Mouse (Mus musculus): ENCODE results near the gene Prelid3b.

Gene Prelid3b

GRCm38 (mm10) chr2:174459365-174459764 is 13.5 kb downstream of the Prelid3b start:
- no peak for DNase-seq

GRCm38 (mm10) chr2:174453681-174454080 is 19.2 kb downstream of the Prelid3b start:
- DNase-seq, result no peak

- no peak for DNase-seq
Measured at GRCm38 (mm10) chr2:174450353-174450752, 22.5 kb downstream of the Prelid3b start, which contains the start of gene Tubb1. TSS of gene Tubb1 (plus strand) at chr2:174450695.

- DNase-seq, result no peak
Measured at GRCm38 (mm10) chr2:174448405-174448804, 24.5 kb downstream of the Prelid3b start.

GRCm38 (mm10) chr2:174446905-174447304 is 26.0 kb downstream of the Prelid3b start:
- no peak for DNase-seq

- DNase-seq, result no peak
Measured at GRCm38 (mm10) chr2:174446492-174446891, 26.4 kb downstream of the Prelid3b start.

- DNase-seq, result no peak
Measured at GRCm38 (mm10) chr2:174445018-174445417, 27.9 kb downstream of the Prelid3b start.

- no peak for DNase-seq
Measured at GRCm38 (mm10) chr2:174444359-174444758, 28.5 kb downstream of the Prelid3b start.

- DNase-seq, result no peak
Measured at GRCm38 (mm10) chr2:174443046-174443445, 29.8 kb downstream of the Prelid3b start.

GRCm38 (mm10) chr2:174442460-174442859 is 30.4 kb downstream of the Prelid3b start:
- DNase-seq, result no peak

GRCm38 (mm10) chr2:174441898-174442297 is 31.0 kb downstream of the Prelid3b start:
- DNase-seq, result no peak

- no peak for DNase-seq
Measured at GRCm38 (mm10) chr2:174439961-174440360, 32.9 kb downstream of the Prelid3b start.

- DNase-seq, result no peak
Measured at GRCm38 (mm10) chr2:174439450-174439838, 33.4 kb downstream of the Prelid3b start.

GRCm38 (mm10) chr2:174438737-174439449 is 34.0 kb downstream of the Prelid3b start, which contains the start of gene Ctsz:
TSS of gene Ctsz (minus strand) at chr2:174439039.
- peak; percentile 57 for DNase-seq

GRCm38 (mm10) chr2:174438181-174438580 is 34.7 kb downstream of the Prelid3b start:
- peak; percentile 26 for DNase-seq

- DNase-seq, result no peak
Measured at GRCm38 (mm10) chr2:174437697-174437982, 35.2 kb downstream of the Prelid3b start.

GRCm38 (mm10) chr2:174436916-174437696 is 35.8 kb downstream of the Prelid3b start:
- no peak for DNase-seq

GRCm38 (mm10) chr2:174436076-174436701 is 36.7 kb downstream of the Prelid3b start:
- no peak for DNase-seq

GRCm38 (mm10) chr2:174434943-174435342 is 37.9 kb downstream of the Prelid3b start:
- no peak for DNase-seq

GRCm38 (mm10) chr2:174428996-174429591 is 43.8 kb downstream of the Prelid3b start:
- no peak for DNase-seq

GRCm38 (mm10) chr2:174428076-174428835 is 44.6 kb downstream of the Prelid3b start:
- DNase-seq, result no peak

- DNase-seq, result no peak
Measured at GRCm38 (mm10) chr2:174426856-174427255, 46.0 kb downstream of the Prelid3b start.

Data from cerebellum, adult 11-12 months (tissue).